Mouse (Mus musculus) myocyte (in vitro differentiated cells): ENCODE data around the gene Ddx50.

Experiments used
- CEBPB ChIP-seq: IDR thresholded peaks from 2 replicates; pipeline ENCODE4 v1.6.1; 2011; ENCODE audit warnings: mild to moderate bottlenecking, moderate library complexity; ENCODE audit not compliant: poor library complexity, insufficient read depth, severe bottlenecking
- E2F4 ChIP-seq: IDR thresholded peaks from one replicate; pipeline ENCODE4 v1.6.1; 2011; ENCODE audit warnings: mild to moderate bottlenecking, control low read depth, moderate library complexity; ENCODE audit not compliant: insufficient read depth
- MAX ChIP-seq: IDR thresholded peaks from one replicate; pipeline ENCODE4 v1.6.1; 2011; ENCODE audit warnings: low read depth, mild to moderate bottlenecking, control low read depth
- MYOD1 ChIP-seq, 3 experiments: IDR thresholded peaks; one replicate each; pipeline ENCODE4 v1.6.1; 2011; ENCODE audit warnings: control low read depth in 2 of 3, low read depth in 2 of 3, mild to moderate bottlenecking in 2 of 3, moderate library complexity in 1 of 3; ENCODE audit not compliant: insufficient read length in 2 of 3, control insufficient read depth in 1 of 3
- MYOG ChIP-seq, 3 experiments: IDR thresholded peaks; one replicate each; pipeline ENCODE4 v1.6.1; 2011; ENCODE audit warnings: control low read depth in 2 of 3, low read depth in 2 of 3, mild to moderate bottlenecking in 2 of 3; ENCODE audit not compliant: insufficient read length in 2 of 3, control insufficient read depth in 1 of 3, insufficient read depth in 1 of 3
- POLR2A ChIP-seq: IDR thresholded peaks from one replicate; pipeline ENCODE4 v1.6.1; 2011; ENCODE audit warnings: low read depth, mild to moderate bottlenecking, control low read depth, moderate library complexity; ENCODE audit not compliant: insufficient read length
- POLR2AphosphoS2 ChIP-seq: IDR thresholded peaks from one replicate; pipeline ENCODE4 v1.6.1; 2011; ENCODE audit warnings: low read depth, control low read depth; ENCODE audit not compliant: insufficient read length
- REST ChIP-seq: IDR thresholded peaks from one replicate; pipeline ENCODE4 v1.6.1; 2011; ENCODE audit warnings: mild to moderate bottlenecking, control low read depth, moderate library complexity; ENCODE audit not compliant: insufficient read depth, insufficient read length
- SRF ChIP-seq: IDR thresholded peaks from one replicate; pipeline ENCODE4 v1.6.1; 2011; ENCODE audit warnings: low read depth; ENCODE audit not compliant: control insufficient read depth, insufficient read length
- TCF12 ChIP-seq: IDR thresholded peaks from one replicate; pipeline ENCODE4 v1.6.1; 2011; ENCODE audit warnings: mild to moderate bottlenecking, control low read depth; ENCODE audit not compliant: poor library complexity, insufficient read depth, severe bottlenecking
- TCF3 ChIP-seq: IDR thresholded peaks from one replicate; pipeline ENCODE4 v1.6.1; 2011; ENCODE audit warnings: low read depth, control low read depth; ENCODE audit not compliant: insufficient read length
- USF1 ChIP-seq: IDR thresholded peaks from one replicate; pipeline ENCODE4 v1.6.1; 2011; ENCODE audit warnings: low read depth, mild to moderate bottlenecking, control low read depth, moderate library complexity

- TF ChIP-seq USF1 (no peak), E2F4 (no peak), MAX (no peak), SRF (no peak), POLR2A (no peak), MYOD1 (IDR thresholded peaks at IDR 0.05; ENCODE audit: control insufficient read depth in 1 of 3, insufficient read length in 2 of 3, low read depth in 2 of 3) (no peak), POLR2AphosphoS2 (no peak), MYOG (IDR thresholded peaks at IDR 0.05; ENCODE audit: control insufficient read depth in 1 of 3, insufficient read depth in 1 of 3, insufficient read length in 2 of 3, low read depth in 2 of 3) (no peak), CEBPB (no peak), TCF3 (no peak), TCF12 (no peak), REST (no peak)
Observed at GRCm38 (mm10) chr10:62600056-62600455, 51.0 kb downstream of the Ddx50 start.
